Mouse (Mus musculus) E14TG2a.4 (cell line): ENCODE results near the gene Babam2.

ENCODE experiments used
- CTCF ChIP-seq: conservative IDR thresholded peaks from 2 replicates; pipeline ENCODE4 v1.5.1; 2014; ENCODE audit warnings: low read length
- POU5F1 ChIP-seq: IDR thresholded peaks from 2 replicates; pipeline ENCODE4 v1.6.1; 2014; ENCODE audit warnings: low read length, borderline replicate concordance

- no peak for TF ChIP-seq CTCF
- TF ChIP-seq POU5F1: no peak
These were observed 828 bp downstream of the Babam2 start for GRCm38 (mm10) chr5:31698297-31698726.
